Mouse (Mus musculus): ENCODE data around the gene Tln1. TPM values are rescaled to one million over a fixed set of nuclear protein-coding genes. Genes with fewer than 3 reads are reported as not detected.

Gene Tln1
- polyA plus RNA-seq, 1 experiment from 2014 or later = 55.9 TPM

DNA sequence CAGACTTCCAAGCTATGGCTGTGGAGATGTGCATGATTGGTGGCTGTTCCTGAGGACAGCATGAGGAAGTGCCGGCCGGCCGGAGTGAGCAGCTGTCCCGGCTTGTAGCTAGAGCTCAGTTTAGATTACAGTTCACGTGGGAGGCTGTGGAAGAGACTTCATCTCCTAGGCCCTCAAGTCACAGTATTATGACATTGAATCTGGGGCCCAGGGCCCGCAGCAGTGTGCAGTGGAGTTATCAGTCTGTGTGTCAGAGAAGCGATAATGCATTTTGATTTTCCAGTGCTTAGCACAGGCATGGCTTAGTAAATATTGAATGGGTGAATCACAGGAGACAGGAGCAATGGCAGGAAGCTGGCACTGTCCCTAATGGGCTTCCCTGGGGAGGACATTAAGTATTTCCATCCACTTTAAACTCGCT, 32.4 kb downstream of the Tln1 start:
- H3K27ac ChIP-seq = no peak overlapping the region
- H3K9me3 ChIP-seq = no peaks in the 10 kb centered on the region
- no peak overlapping the region for H3K4me2 ChIP-seq
- 78% methylated on average over 8 of the region's 8 CpGs for WGBS
- H3K27me3 ChIP-seq = peaks cover 13% of the 10 kb centered on the region
- H3K4me3 ChIP-seq (replicated peaks) = no peak overlapping the region
- peaks cover 44% of the 10 kb centered on the region for H3K36me3 ChIP-seq (replicated peaks)
- no peak overlapping the region for H3K9ac ChIP-seq
- no peak for ATAC-seq (ENCODE audit: low FRiP score)
- no peaks in the 10 kb centered on the region for H3K4me1 ChIP-seq

GRCm38 (mm10) chr4:43528487-43528886, 34.0 kb downstream of the Tln1 start:
- H3K4me3 ChIP-seq (replicated peaks) = no peak overlapping the region
- H3K9me3 ChIP-seq = no peaks in the 10 kb centered on the region
- ATAC-seq (ENCODE audit: low FRiP score) = no peak
- peaks cover 12% of the 10 kb centered on the region for H3K4me1 ChIP-seq
- H3K36me3 ChIP-seq (replicated peaks) = peaks cover 28% of the 10 kb centered on the region
- H3K4me2 ChIP-seq = no peak overlapping the region
- H3K27me3 ChIP-seq = peaks cover 29% of the 10 kb centered on the region
- 78% methylated on average over 9 of the region's 9 CpGs for WGBS
- no peak overlapping the region for H3K27ac ChIP-seq
- no peak overlapping the region for H3K9ac ChIP-seq

DNA sequence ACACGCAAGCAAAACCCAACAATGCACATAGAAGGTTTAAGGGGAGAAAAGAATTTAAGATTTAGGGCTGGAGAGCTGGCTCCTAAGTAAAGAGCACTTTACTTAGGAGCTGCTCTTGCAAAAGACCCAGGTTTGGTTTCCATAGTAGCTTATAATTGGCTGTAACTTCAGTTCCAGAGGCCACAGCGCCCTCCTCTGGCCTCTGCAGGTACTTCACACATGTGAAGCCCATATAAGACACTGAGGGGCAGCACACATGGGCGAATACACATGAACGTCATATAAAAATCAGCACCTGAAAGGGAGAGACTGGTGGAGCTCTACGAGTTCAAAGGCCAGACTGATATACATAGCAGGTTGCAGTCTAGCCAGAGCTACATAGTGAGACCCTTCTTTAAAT, 34.6 kb downstream of the Tln1 start:
- H3K27ac ChIP-seq = no peak overlapping the region
- H3K4me1 ChIP-seq = peaks cover 18% of the 10 kb centered on the region
- no peak overlapping the region for H3K9ac ChIP-seq
- WGBS = 68% methylated on average over 5 of the region's 5 CpGs
- ATAC-seq (ENCODE audit: low FRiP score) = no peak
- peaks cover 35% of the 10 kb centered on the region for H3K27me3 ChIP-seq
- H3K36me3 ChIP-seq (replicated peaks) = peaks cover 22% of the 10 kb centered on the region
- no peaks in the 10 kb centered on the region for H3K9me3 ChIP-seq
- H3K4me2 ChIP-seq = no peak overlapping the region
- no peak overlapping the region for H3K4me3 ChIP-seq (replicated peaks)

DNA sequence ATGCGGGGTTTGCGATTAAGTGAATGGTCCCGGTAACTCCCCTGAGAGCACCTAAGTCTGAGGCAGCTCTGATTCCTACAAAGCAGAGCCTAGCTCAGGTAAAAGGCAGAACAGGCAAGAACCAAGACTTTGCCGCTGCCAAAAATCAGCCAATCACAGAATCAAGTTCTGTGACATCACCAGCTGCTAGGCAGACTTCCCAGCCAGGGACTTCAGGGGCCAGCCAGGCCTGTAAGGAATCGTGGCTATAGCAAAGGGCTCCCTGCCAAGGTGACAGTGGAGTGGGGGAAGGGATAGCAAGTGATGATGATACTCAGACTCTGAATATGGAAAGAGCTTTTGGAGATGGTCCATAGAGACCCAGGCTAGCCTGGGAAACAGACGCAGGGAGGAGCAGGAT, 42.5 kb downstream of the Tln1 start:
- Histone ChIP-seq H3K36me3 (replicated peaks) (no peaks in the 10 kb centered on the region), H3K27ac (no peak overlapping the region), H3K4me3 (replicated peaks) (0 out of 2 replicates have a peak overlapping the region, but pooled peaks have one; percentile 4), H3K9ac (no peak overlapping the region), H3K4me2 (peak overlapping the region; percentile 35), H3K4me1 (peaks cover 42% of the 10 kb centered on the region), H3K27me3 (peaks cover 61% of the 10 kb centered on the region), H3K9me3 (no peaks in the 10 kb centered on the region)
- 13% methylated on average over 6 of the region's 6 CpGs for WGBS
- peak; percentile 64 for ATAC-seq (ENCODE audit: low FRiP score)

DNA sequence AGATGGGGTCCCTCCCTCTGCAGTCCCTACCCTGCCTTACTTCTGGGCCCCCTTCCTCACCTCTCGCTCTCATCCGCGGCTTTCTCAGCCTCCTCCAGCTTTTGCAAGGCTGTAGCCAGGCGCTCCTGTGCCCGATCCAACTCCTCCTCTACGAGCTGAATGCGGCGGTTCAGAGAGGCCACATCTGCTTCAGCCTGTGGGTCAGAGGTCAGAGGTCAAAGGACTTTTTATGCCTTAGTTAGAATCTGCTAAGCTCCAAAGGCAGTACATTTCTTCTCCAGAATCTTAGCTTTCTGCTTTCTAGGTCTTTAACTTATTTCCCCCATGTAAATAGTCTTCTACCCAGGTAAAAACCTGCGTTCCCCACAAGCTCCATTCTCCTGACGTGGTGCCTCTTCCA, 42.9 kb downstream of the Tln1 start:
- peaks cover 61% of the 10 kb centered on the region for H3K27me3 ChIP-seq
- no peak for ATAC-seq (ENCODE audit: low FRiP score)
- 0 out of 2 replicates have a peak overlapping the region, but pooled peaks have one; percentile 4 for H3K4me3 ChIP-seq (replicated peaks)
- WGBS = 13% methylated on average over 10 of the region's 10 CpGs
- peak overlapping the region; percentile 35 for H3K4me2 ChIP-seq
- no peaks in the 10 kb centered on the region for H3K36me3 ChIP-seq (replicated peaks)
- no peak overlapping the region for H3K9ac ChIP-seq
- H3K4me1 ChIP-seq = peaks cover 41% of the 10 kb centered on the region
- H3K27ac ChIP-seq = no peak overlapping the region
- H3K9me3 ChIP-seq = no peaks in the 10 kb centered on the region

DNA sequence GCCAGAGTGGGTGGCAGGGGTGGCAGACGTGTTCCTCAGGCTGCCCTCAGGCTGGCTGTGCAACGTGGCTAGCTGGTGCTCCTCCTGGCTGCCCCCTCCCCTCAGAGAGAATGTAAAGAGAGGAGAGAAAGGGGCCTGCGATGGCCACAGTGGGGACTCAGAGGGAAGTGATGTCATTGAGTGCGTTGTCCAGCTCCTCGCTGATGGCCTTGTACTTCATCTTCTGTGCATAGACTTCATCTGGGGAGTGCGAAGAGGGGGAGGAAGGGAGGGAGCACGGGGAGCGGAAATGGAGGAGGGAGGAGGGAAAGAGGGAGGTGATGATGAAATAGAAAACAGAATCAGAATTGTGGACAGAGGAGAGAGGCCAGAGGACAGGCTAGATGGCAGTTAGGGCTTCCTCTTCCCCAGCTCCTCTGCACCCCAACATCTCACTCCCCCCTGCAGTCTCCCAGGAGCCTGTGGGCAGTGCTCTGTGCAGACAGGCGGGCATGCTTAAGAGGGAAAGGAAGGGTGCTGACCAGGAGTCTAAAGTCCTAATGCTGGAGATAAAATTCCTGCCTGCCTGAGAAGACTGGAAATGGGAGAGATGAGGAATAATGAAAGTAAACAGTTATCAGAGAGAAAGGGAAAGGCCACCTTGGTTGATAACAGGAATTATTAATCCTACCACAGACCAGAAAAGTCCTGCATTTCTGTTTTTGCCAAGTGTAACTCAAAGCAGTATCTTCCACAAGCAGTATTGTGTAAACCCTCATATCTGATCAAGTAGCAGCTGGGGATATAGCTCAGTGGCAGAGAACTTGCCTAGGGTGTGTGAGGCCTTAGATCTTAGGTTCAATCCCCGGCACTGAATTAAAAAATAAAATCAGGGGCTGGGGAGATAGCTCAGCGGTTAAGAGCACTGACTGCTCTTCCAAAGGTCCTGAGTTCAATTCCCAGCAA, 46.5 kb downstream of the Tln1 start:
- H3K27me3 ChIP-seq = peaks cover 30% of the 10 kb centered on the region
- no peaks in the 10 kb centered on the region for H3K36me3 ChIP-seq (replicated peaks)
- WGBS = 81% methylated on average over 11 of the region's 11 CpGs
- H3K9ac ChIP-seq = no peak overlapping the region
- H3K4me2 ChIP-seq = no peak overlapping the region
- H3K9me3 ChIP-seq = no peaks in the 10 kb centered on the region
- H3K4me1 ChIP-seq = peaks cover 17% of the 10 kb centered on the region
- ATAC-seq (ENCODE audit: low FRiP score) = no peak
- no peak overlapping the region for H3K27ac ChIP-seq
- no peak overlapping the region for H3K4me3 ChIP-seq (replicated peaks)

GRCm38 (mm10) chr4:43513791-43514190, 48.7 kb downstream of the Tln1 start:
- H3K9ac ChIP-seq = no peak overlapping the region
- no peak for ATAC-seq (ENCODE audit: low FRiP score)
- H3K36me3 ChIP-seq (replicated peaks) = no peaks in the 10 kb centered on the region
- no peak overlapping the region for H3K27ac ChIP-seq
- no peaks in the 10 kb centered on the region for H3K9me3 ChIP-seq
- WGBS = 87% methylated on average over 4 of the region's 4 CpGs
- H3K27me3 ChIP-seq = peaks cover 22% of the 10 kb centered on the region
- no peak overlapping the region for H3K4me3 ChIP-seq (replicated peaks)
- H3K4me1 ChIP-seq = peaks cover 10% of the 10 kb centered on the region
- no peak overlapping the region for H3K4me2 ChIP-seq

DNA sequence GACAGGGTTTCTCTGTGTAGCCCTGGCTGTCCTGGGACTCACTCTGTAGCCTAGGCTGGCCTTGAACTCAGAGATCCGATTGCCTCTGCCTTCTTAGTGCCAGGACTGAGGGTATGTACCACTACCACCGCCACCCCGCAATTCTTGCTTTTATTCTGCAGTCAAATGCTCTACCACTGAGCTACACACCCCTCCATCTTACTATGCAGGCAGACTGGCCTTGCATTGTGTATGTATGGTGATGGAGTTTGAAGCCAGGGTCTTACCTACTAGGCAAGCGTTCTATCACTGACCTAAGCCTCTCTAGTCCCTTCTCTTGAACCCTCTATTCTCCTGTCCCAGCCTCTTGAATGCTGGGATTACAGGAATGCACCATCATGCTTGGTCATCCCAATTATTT, 49.2 kb downstream of the Tln1 start:
- no peak overlapping the region for H3K9ac ChIP-seq
- ATAC-seq (ENCODE audit: low FRiP score) = no peak
- peaks cover 11% of the 10 kb centered on the region for H3K4me1 ChIP-seq
- H3K36me3 ChIP-seq (replicated peaks) = no peaks in the 10 kb centered on the region
- 90% methylated on average over 4 of the region's 4 CpGs for whole genome bisulfite sequencing
- no peak overlapping the region for H3K4me2 ChIP-seq
- H3K4me3 ChIP-seq (replicated peaks) = no peak overlapping the region
- H3K9me3 ChIP-seq = no peaks in the 10 kb centered on the region
- peaks cover 23% of the 10 kb centered on the region for H3K27me3 ChIP-seq
- no peak overlapping the region for H3K27ac ChIP-seq

- Histone ChIP-seq H3K9me3 (no peaks in the 10 kb centered on the region), H3K27me3 (peaks cover 27% of the 10 kb centered on the region), H3K36me3 (replicated peaks) (no peaks in the 10 kb centered on the region), H3K9ac (no peak overlapping the region), H3K4me1 (peaks cover 17% of the 10 kb centered on the region), H3K27ac (no peak overlapping the region), H3K4me3 (replicated peaks) (no peak overlapping the region), H3K4me2 (no peak overlapping the region)
- WGBS = 74% methylated on average over 7 of the region's 7 CpGs
- ATAC-seq (ENCODE audit: low FRiP score) = no peak
Observed at GRCm38 (mm10) chr4:43512653-43513052, 49.8 kb downstream of the Tln1 start.

DNA sequence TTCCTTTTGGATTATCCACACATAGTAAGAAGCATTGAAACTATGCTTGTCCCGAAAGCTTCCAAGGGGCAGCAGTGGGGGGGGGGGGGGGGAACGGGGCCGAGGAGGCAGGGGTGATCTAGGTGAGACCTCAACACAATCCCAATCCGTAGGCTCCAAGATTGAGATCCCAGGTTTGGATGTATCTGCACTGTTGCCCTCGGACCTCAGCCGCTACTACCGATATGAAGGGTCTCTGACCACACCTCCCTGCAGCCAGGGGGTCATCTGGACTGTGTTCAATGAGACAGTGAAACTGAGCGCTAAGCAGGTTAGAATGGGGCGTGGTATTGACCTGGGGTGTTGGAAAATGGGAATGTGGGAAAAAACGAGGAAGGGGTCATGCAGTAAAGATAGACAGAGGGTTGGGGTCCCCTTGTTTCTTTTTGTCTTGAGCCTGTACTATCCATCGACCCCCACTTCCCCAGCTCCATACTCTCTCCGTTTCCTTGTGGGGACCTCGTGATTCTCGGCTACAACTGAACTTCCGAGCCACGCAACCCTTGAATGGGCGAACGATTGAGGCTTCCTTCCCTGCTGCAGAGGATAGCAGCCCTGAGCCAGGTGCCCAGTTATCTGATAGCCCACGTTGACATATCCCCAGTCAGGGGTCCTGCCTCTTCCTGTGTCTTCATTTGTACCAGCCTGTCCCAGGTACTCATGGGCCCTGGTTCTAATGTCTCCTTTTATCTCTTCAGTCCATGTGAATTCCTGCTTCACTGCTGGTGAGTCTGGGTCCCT, 50.6 kb downstream of the Tln1 start:
- Histone ChIP-seq H3K36me3 (replicated peaks) (no peaks in the 10 kb centered on the region), H3K27me3 (peaks cover 35% of the 10 kb centered on the region), H3K4me2 (no peak overlapping the region), H3K4me3 (replicated peaks) (no peak overlapping the region), H3K9ac (no peak overlapping the region), H3K27ac (no peak overlapping the region), H3K9me3 (no peaks in the 10 kb centered on the region), H3K4me1 (peaks cover 17% of the 10 kb centered on the region)
- WGBS = 78% methylated on average over 19 of the region's 19 CpGs
- no peak for ATAC-seq (ENCODE audit: low FRiP score)

DNA sequence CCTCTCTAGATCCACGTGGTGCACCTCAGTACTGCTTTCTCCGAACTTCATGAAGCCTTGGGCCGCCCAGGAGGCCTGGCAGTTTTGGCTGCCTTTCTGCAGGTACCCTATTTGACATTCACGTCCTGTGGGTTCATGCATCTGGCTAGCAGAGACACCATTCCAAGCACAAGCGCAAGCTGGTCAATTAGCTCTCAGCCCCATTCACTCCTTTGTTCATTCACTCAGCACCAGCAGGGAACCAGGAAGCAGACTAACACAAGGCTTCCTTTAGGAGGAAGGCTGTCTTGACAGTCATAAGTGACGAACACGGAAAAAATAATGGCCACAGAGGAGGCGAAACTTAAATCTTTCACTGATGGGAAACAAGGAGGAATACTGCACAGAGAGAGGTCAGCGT, 53.4 kb downstream of the Tln1 start:
- Histone ChIP-seq H3K4me1 (peaks cover 17% of the 10 kb centered on the region), H3K27ac (no peak overlapping the region), H3K27me3 (peaks cover 45% of the 10 kb centered on the region), H3K9ac (0 out of 2 replicates have a peak overlapping the region, but pooled peaks have one; percentile 47), H3K36me3 (replicated peaks) (no peaks in the 10 kb centered on the region), H3K9me3 (no peaks in the 10 kb centered on the region), H3K4me2 (peak overlapping the region; percentile 60), H3K4me3 (replicated peaks) (peak overlapping the region; percentile 36; the same call in 1 of the 2 replicates)
- ATAC-seq (ENCODE audit: low FRiP score) = no peak
- WGBS = 14% methylated on average over 9 of the region's 9 CpGs

DNA sequence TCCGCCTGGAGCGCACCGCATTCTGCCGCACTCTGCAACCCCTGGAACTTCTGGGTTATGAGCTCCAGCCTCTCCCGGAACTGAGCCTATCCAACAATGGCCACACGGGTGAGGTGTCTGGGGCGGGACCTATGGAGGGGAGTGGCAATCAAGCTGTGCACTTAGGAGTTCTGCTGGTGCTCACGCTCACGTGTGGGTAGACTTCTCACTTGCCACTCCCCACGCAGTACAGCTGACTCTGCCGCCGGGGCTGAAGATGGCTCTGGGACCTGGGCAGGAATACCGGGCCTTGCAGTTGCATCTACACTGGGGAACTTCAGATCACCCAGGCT, 53.9 kb downstream of the Tln1 start:
- Histone ChIP-seq H3K36me3 (replicated peaks) (no peaks in the 10 kb centered on the region), H3K27me3 (peaks cover 45% of the 10 kb centered on the region), H3K27ac (no peak overlapping the region), H3K4me3 (replicated peaks) (peak overlapping the region; percentile 36), H3K9ac (peak overlapping the region; percentile 47; the same call in 1 of the 2 replicates), H3K9me3 (no peaks in the 10 kb centered on the region), H3K4me1 (peaks cover 17% of the 10 kb centered on the region), H3K4me2 (peak overlapping the region; percentile 60)
- peak; percentile 20; the same call in 1 of the 2 replicates for ATAC-seq (ENCODE audit: low FRiP score)
- WGBS = 6% methylated on average over 13 of the region's 13 CpGs

Measured in forebrain, embryonic 12.5 days (tissue).